Mouse (Mus musculus) spleen, adult 2 months (tissue): ENCODE results near the gene Myzap. TPM values are rescaled to one million over a fixed set of nuclear protein-coding genes. Genes with fewer than 3 reads are reported as not detected.

Experiments used
- DNase-seq, 2 experiments: peaks; one replicate each; pipeline versions ENCODE4 v3.0.0 to v3.0.0-alpha.2; 2012 to 2021; ENCODE audit warnings: low spot score in 2 of 2, low read depth in 1 of 2
- H3K27ac ChIP-seq: fragments of 200-500 bp; 2 replicates; pipeline ENCODE4 v1.5.1; 2012; ENCODE audit warnings: low read length, inconsistent platforms; ENCODE audit not compliant: insufficient read depth
- H3K27me3 ChIP-seq: fragments of 200-500 bp; 2 replicates; pipeline ENCODE4 v1.6.1; 2012; ENCODE audit warnings: mild to moderate bottlenecking, moderate library complexity, low read length, inconsistent platforms; ENCODE audit not compliant: control insufficient read depth, insufficient read depth
- H3K36me3 ChIP-seq: fragments of 200-500 bp; 2 replicates; pipeline ENCODE4 v1.6.1; 2012; ENCODE audit warnings: mild to moderate bottlenecking, low read length, inconsistent platforms; ENCODE audit not compliant: control insufficient read depth, insufficient read depth
- H3K4me1 ChIP-seq: fragments of 200-500 bp; 2 replicates; pipeline ENCODE4 v1.6.1; 2011; ENCODE audit warnings: inconsistent platforms; ENCODE audit not compliant: control insufficient read depth, insufficient read depth, insufficient read length
- H3K4me3 ChIP-seq: fragments of 200-500 bp; 2 replicates; pipeline ENCODE4 v1.5.1; 2011; ENCODE audit warnings: mild to moderate bottlenecking, inconsistent platforms; ENCODE audit not compliant: insufficient read depth, insufficient read length; ENCODE audit errors: extremely low read depth
- CTCF ChIP-seq: fragments of 200-500 bp; IDR thresholded peaks from 2 replicates; pipeline ENCODE4 v1.5.1; 2011; ENCODE audit warnings: mild to moderate bottlenecking, inconsistent platforms; ENCODE audit not compliant: insufficient read depth, insufficient read length, insufficient replicate concordance; ENCODE audit errors: extremely low read depth
- POLR2A ChIP-seq: fragments of 200-500 bp; IDR thresholded peaks from 2 replicates; pipeline ENCODE4 v1.6.1; 2011; ENCODE audit warnings: low read depth, low read length, inconsistent platforms
- WGBS: fragments of 180-500 bp; shearing (Covaris S2); methylation state at CpG from one replicate; pipeline ENCODE4 v1.1.7; 2018; 5-methylcytosine and 5-hydroxymethylcytosine counted together
- polyA plus RNA-seq: library from polyadenylated mRNA; depleted of rRNA; stranded (reverse); fragments of >200 nt; gene quantifications from 2 replicates; pipeline ENCODE4 v1.2.3, GENCODE M21; 2012

The Myzap gene
- polyA plus RNA-seq, 1 experiment: 1.6 TPM

DNA sequence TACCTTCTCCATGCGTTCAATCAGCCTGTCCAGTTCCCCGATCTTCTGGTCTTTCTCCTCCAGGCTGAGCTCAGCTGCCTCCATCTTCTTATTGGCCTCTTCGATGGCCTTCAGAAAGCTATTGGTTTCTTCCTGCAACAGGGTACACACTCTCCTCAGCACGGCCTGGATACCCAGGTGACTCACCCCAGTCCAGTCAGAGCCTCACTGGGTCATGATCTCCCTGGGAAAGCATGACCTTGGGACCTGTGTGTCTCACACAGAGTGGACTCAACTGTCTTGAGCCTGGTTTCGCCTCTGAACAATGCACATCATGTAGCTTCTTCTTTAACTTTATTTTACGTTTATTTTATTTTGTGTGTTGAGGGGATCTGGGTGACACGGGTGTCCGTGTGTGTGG is 42.0 kb downstream of the Myzap start:
- 93% methylated on average over 8 of the region's 8 CpGs for WGBS
- Histone ChIP-seq H3K4me3 (no peak overlapping the region), H3K27me3 (no peaks in the 10 kb centered on the region), H3K4me1 (peaks cover 3% of the 10 kb centered on the region; the same call in 1 of the 2 replicates), H3K27ac (no peak overlapping the region), H3K36me3 (no peaks in the 10 kb centered on the region)
- TF ChIP-seq CTCF: no peak
- no peak for TF ChIP-seq POLR2A
- no peak for DNase-seq

DNA sequence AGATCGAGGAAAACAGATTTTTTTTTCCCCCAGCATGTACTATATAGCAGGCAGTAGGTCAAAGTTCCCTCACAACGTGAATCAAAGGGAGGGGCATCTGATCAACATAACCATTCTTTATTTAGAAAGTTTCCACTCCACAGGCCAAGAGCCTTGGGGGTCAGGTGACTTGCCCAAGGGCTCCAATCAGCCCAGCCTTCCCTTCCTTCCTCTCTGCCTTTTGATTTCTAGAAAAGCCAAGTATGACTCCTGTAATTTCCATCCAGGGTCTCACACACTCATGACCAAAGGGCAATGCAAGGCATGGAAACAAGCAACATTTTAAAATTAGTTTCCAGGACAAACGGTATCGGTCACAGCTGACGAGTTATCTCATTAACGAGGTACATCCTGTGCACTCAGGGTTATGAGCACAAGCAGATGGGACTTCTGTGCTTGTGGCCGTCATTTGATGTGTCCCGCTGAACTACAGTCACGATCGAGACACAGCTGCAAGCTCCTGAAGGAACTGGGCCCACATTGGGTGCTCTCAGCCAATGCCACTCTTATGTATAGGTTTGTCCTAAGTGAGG is 44.4 kb downstream of the Myzap start:
- H3K4me1 ChIP-seq: peaks cover 3% of the 10 kb centered on the region; the same call in 1 of the 2 replicates
- H3K36me3 ChIP-seq: no peaks in the 10 kb centered on the region
- no peak overlapping the region; the same call in 1 of the 2 replicates for H3K27ac ChIP-seq
- DNase-seq: peak in 1 of 2 experiments; percentile 21
- 40% methylated on average over 10 of the region's 10 CpGs for WGBS
- H3K4me3 ChIP-seq: no peak overlapping the region
- H3K27me3 ChIP-seq: no peaks in the 10 kb centered on the region
- TF ChIP-seq CTCF (no peak), POLR2A (no peak)

DNA sequence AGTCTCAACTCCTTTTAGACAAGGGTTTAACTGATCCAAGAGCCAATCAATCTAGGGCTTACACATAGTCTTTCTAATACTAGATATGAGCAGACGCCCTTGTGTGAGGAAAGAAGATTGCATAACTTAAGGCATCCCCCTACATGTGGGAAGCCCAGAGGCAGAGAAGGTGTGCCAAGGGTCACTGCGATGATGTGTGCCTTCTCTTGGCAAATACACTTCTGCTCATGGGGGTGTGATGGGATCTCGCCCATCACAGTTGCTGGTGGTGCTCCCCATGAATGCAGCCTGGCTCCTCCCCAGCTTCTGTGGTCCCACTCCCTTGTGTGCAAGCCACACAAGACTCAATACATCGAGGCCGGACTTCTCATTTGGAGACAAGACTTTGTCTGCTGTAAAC is 47.3 kb downstream of the Myzap start:
- WGBS: 89% methylated on average over 5 of the region's 5 CpGs
- TF ChIP-seq POLR2A (no peak), CTCF (no peak)
- no peak for DNase-seq
- no peaks in the 10 kb centered on the region for H3K36me3 ChIP-seq
- H3K4me1 ChIP-seq: peaks cover 3% of the 10 kb centered on the region; the same call in 1 of the 2 replicates
- no peak overlapping the region for H3K4me3 ChIP-seq
- no peak overlapping the region for H3K27ac ChIP-seq
- no peaks in the 10 kb centered on the region for H3K27me3 ChIP-seq

DNA sequence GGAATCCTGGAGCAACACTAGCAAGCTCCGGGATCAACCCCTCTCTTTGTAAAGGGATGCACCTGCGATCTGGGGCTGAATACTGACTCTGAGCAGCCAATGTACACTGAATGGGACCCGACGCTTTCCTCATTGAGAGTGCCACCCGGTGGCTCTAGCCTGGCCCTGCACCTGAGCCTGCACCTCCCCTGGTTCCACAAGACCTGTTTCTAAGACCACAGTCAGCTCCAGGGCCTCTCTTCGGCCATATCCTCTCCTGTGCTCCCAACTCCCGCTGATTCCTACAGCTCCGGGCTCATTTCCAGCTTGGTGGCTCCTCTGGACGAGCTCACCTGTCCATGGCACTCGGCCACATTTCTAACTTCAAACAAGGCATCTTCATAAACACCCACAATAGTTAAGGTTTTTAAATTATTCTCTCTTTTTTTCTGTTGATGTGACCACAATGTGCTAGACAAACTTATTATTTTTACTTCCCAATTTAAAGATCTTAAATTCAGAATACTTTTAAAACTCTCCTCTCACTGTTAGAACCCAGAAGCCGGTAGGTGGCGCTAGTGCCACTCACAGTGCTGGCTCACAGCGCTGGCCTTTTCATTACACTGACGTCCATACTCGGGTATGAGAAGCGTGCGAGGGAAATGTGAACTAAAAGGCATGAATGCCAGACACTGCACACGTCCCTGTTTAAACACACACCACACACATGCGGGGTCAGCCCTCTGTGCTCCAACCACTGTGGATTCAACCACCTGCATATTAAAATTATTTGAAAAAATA is 48.5 kb downstream of the Myzap start:
- no peaks in the 10 kb centered on the region for H3K36me3 ChIP-seq
- H3K4me3 ChIP-seq: no peak overlapping the region
- no peak overlapping the region for H3K27ac ChIP-seq
- peak; percentile 35 to 64 for DNase-seq
- H3K4me1 ChIP-seq: peaks cover 3% of the 10 kb centered on the region; the same call in 1 of the 2 replicates
- H3K27me3 ChIP-seq: no peaks in the 10 kb centered on the region
- no peak for TF ChIP-seq POLR2A
- peak; percentile 80; the same call in 1 of the 2 replicates for TF ChIP-seq CTCF
- WGBS: 24% methylated on average over 19 of the region's 19 CpGs

DNA sequence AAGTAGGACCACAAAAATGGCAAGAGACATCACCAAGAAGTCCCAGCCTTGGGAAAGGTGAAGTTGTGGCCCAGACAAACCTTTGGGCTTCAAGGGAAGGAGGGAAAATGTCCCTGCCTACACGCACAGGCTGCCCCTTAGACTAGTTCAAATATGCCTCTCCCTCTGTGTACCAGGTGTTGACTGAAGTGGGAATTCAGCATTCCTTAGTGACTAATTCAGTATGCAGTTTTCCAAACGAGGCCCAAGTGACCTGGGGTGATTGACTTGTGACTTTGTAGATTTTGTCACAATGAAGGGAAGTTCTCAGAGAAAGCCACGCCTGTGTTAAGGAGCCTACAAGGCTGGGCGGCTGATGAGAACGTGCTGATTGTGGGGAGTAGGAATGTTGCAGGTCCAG is 49.9 kb downstream of the Myzap start:
- no peak for DNase-seq
- no peaks in the 10 kb centered on the region for H3K36me3 ChIP-seq
- 81% methylated on average over 5 of the region's 5 CpGs for WGBS

DNA sequence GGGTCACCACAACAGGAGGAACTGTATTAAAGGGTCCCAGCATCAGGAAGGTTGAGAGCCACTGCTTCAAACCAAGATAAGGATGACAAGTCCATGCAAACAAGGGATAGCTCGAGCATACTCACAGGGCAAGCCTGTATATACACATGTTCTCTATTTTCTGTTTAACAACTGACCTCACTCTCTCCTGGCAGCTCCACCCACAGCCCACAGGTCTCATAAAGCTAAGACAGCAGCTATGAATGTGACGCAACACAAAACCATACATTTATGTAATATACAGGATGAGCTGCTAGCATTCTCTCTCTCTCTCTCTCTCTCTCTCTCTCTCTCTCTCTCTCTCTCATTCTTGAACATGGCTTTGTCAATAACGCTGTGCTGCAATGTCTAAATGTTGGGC is 51.4 kb downstream of the Myzap start:
- H3K36me3 ChIP-seq: no peaks in the 10 kb centered on the region
- WGBS: 80% methylated on average over 3 of the region's 3 CpGs
- H3K4me3 ChIP-seq: no peak overlapping the region
- no peaks in the 10 kb centered on the region for H3K4me1 ChIP-seq
- no peaks in the 10 kb centered on the region for H3K27me3 ChIP-seq
- H3K27ac ChIP-seq: no peak overlapping the region
- TF ChIP-seq POLR2A: no peak
- TF ChIP-seq CTCF: no peak
- DNase-seq: no peak

More for the DNA sequence above, 49.9 kb downstream of the Myzap start:
- H3K27me3 ChIP-seq: no peaks in the 10 kb centered on the region
- no peaks in the 10 kb centered on the region for H3K4me1 ChIP-seq
- no peak overlapping the region for H3K27ac ChIP-seq
- TF ChIP-seq POLR2A (no peak), CTCF (no peak)
- no peak overlapping the region for H3K4me3 ChIP-seq

DNA sequence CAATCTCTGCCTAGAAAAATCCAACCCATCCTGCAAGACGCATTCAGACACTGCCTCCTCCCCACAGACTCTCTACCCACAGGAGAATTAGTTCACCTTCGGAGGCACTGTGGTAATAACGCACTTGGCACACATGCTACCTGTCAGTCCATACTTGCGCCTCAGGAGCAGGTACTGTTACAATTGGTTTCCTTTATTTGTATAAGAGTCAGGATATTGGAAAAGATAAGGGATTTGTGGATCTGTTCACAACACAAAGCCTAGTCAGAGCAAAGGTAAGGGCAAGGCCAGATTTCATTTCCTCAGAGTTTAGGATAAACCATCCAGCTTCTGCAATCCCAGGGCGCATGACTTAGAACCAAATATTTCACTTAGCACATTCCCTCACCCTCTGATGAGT is 56.4 kb downstream of the Myzap start:
- no peaks in the 10 kb centered on the region for H3K36me3 ChIP-seq
- 94% methylated on average over 5 of the region's 5 CpGs for WGBS
- no peak overlapping the region for H3K27ac ChIP-seq
- DNase-seq: no peak
- no peaks in the 10 kb centered on the region for H3K27me3 ChIP-seq
- TF ChIP-seq CTCF (no peak), POLR2A (no peak)
- H3K4me1 ChIP-seq: no peaks in the 10 kb centered on the region
- no peak overlapping the region for H3K4me3 ChIP-seq
